Mouse (Mus musculus) embryonic fibroblast, embryonic 13.5 days (primary cell): Measurements from ENCODE around the gene Arhgap8. TPM values are rescaled to one million over a fixed set of nuclear protein-coding genes. Genes with fewer than 3 reads are reported as not detected.
A peak's percentile ranks its signal among the peaks of the same experiment; 100 is the strongest.

Experiments
- H3K27ac ChIP-seq: 2 replicates; pipeline ENCODE4 v1.5.1; 2012; ENCODE audit warnings: low read length, control low read depth, inconsistent platforms; ENCODE audit not compliant: insufficient read depth
- H3K4me1 ChIP-seq: 2 replicates; pipeline ENCODE4 v1.6.1; 2011; ENCODE audit warnings: low read length; ENCODE audit not compliant: control insufficient read depth, insufficient read depth
- H3K4me3 ChIP-seq: 2 replicates; pipeline ENCODE4 v1.5.1; 2011; ENCODE audit warnings: mild to moderate bottlenecking, control low read depth, low read length; ENCODE audit not compliant: insufficient read depth
- CTCF ChIP-seq: IDR thresholded peaks from 2 replicates; pipeline ENCODE4 v1.5.1; 2011; ENCODE audit warnings: mild to moderate bottlenecking, control low read depth, low read length, moderate library complexity, borderline replicate concordance; ENCODE audit not compliant: insufficient read depth
- POLR2A ChIP-seq: IDR thresholded peaks from 2 replicates; pipeline ENCODE4 v1.6.1; 2011; ENCODE audit warnings: low read depth, mild to moderate bottlenecking, control low read depth, low read length, moderate library complexity
- polyA plus RNA-seq: library from polyadenylated mRNA; stranded (reverse); fragments of >200 nt; gene quantifications from 2 replicates; pipeline ENCODE4 v1.2.4, GENCODE M21; 2011; ENCODE audit warnings: low read depth; ENCODE audit not compliant: missing spikeins, insufficient read length

The Arhgap8 gene
- polyA plus RNA-seq, 1 experiment = 3.0 TPM

- H3K4me3 ChIP-seq = no peak overlapping the region
- no peaks in the 10 kb centered on the region for H3K4me1 ChIP-seq
- no peak for TF ChIP-seq POLR2A
- no peak for TF ChIP-seq CTCF
- no peak overlapping the region for H3K27ac ChIP-seq
These were observed 67.3 kb downstream of the Arhgap8 start for GRCm38 (mm10) chr15:84787161-84787560.

- no peak overlapping the region for H3K4me3 ChIP-seq
- TF ChIP-seq POLR2A = no peak
- no peak for TF ChIP-seq CTCF
- no peak overlapping the region for H3K27ac ChIP-seq
- no peaks in the 10 kb centered on the region for H3K4me1 ChIP-seq
These were observed 73.8 kb downstream of the Arhgap8 start for GRCm38 (mm10) chr15:84793649-84794048.

DNA sequence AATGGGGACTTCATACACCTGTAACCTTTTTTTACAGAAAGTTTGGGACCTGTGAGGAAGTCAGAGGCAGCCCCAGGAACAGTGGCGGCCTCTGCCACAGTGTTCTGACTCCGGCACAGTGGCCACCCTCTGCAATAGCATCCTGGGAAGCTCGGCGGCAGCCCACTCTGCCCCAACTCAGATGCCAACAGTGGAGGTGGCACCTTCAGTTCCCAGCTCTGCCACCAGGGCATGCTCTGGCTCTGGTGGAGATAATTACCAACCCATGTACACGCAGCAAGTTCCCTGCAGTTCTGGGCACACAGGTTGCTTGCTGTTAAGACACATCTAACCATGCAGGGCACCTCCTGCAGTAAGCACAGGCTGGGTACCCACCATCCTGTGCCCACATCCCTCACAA, 80.3 kb downstream of the Arhgap8 start:
- TF ChIP-seq POLR2A = no peak
- 0 out of 2 replicates have a peak, but pooled peaks have one; percentile 10 for TF ChIP-seq CTCF
- no peaks in the 10 kb centered on the region for H3K4me1 ChIP-seq
- H3K27ac ChIP-seq = no peak overlapping the region
- H3K4me3 ChIP-seq = no peak overlapping the region

DNA sequence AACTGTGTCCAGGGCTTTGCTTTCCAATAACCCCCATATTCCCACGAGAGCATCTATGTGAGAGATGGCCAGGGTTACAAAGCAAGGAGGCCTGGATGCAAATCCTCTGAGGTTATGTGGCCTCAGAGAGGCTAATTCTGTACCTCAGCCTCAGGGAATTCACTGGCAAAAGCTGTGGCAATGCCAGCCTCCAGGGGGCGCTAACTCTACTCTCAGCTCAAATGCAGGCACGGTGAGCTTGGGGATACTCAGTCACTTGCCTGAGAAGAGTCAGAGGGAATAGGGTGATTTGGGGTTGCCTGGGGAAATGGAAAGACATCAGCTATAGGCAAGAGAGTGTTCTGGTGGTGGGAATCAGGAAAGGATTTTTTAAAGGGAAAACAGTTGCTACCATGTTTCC, 83.8 kb downstream of the Arhgap8 start:
- H3K27ac ChIP-seq = no peak overlapping the region
- no peak overlapping the region for H3K4me3 ChIP-seq
- TF ChIP-seq CTCF (peak; percentile 37; the same call in 1 of the 2 replicates), POLR2A (no peak)
- H3K4me1 ChIP-seq = no peaks in the 10 kb centered on the region

DNA sequence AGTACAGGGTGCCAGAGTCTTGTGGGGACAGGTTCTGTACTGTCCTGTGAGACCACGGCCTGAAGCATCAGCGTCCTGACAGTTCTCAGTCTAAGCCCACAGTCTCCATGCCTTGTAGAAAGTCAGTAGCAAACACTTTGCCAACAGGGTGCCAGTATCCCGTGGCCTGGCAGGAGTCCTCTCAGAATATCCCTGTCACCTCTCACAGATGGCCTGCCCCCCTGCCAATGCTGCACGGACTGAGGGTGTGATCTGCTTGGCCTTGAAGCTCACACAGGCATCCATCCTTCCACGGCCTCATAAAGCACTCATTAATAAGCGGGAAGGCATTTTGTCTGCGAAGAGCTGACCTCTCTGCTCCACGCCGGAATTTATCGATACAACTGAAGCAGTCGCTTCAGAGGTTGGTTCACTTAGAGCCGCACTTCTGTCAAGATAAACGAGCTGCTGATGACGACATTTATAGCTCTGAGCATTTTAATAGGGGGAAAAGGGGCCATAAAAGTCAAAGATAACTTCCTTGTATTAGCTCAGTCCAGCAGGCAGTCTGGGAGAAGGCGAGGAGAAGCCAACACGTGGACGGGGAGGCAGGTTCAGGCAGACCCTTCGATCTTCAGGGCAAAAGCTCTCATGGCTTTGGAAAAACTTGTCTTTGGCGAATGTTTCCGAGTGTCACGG, 89.6 kb downstream of the Arhgap8 start:
- H3K4me1 ChIP-seq = no peaks in the 10 kb centered on the region
- no peak for TF ChIP-seq CTCF
- no peak for TF ChIP-seq POLR2A
- H3K27ac ChIP-seq = no peak overlapping the region
- H3K4me3 ChIP-seq = no peak overlapping the region

- Histone ChIP-seq H3K4me1 (no peaks in the 10 kb centered on the region), H3K27ac (no peak overlapping the region), H3K4me3 (no peak overlapping the region)
- TF ChIP-seq CTCF (no peak), POLR2A (no peak)
These were observed 91.3 kb downstream of the Arhgap8 start for GRCm38 (mm10) chr15:84811126-84811525.

- Histone ChIP-seq H3K4me3 (no peak overlapping the region), H3K27ac (no peak overlapping the region), H3K4me1 (no peaks in the 10 kb centered on the region)
- TF ChIP-seq CTCF = no peak
- TF ChIP-seq POLR2A = no peak
These were observed 93.0 kb downstream of the Arhgap8 start for GRCm38 (mm10) chr15:84812831-84813357.

GRCm38 (mm10) chr15:84815171-84815570, 95.3 kb downstream of the Arhgap8 start:
- H3K27ac ChIP-seq = no peak overlapping the region
- no peak overlapping the region for H3K4me3 ChIP-seq
- H3K4me1 ChIP-seq = no peaks in the 10 kb centered on the region
- TF ChIP-seq CTCF (no peak), POLR2A (no peak)

DNA sequence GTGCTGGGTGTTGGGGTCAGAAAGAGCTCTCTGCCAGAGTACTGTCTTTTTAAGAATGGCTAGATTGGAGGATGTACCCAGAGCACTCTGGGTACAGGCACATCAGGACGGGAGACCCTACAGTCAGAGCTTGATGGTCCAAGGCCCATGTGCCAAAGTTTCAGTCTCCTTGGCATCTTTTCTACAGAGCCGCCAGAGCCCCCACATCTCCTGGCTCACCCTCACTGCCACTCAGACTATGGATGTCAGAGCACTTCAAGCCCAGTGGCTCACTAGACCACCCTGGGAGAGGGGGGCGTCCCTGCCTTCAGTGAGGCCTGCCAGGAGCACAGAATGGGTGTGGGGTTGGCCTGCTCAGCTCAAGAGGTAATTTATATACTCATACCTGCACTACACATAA, 97.7 kb downstream of the Arhgap8 start:
- TF ChIP-seq POLR2A (no peak), CTCF (no peak)
- no peak overlapping the region for H3K27ac ChIP-seq
- H3K4me3 ChIP-seq = no peak overlapping the region
- H3K4me1 ChIP-seq = no peaks in the 10 kb centered on the region

- TF ChIP-seq CTCF = no peak
- no peak for TF ChIP-seq POLR2A
- Histone ChIP-seq H3K4me3 (no peak overlapping the region), H3K27ac (no peak overlapping the region), H3K4me1 (no peaks in the 10 kb centered on the region)
These were observed 98.4 kb downstream of the Arhgap8 start for GRCm38 (mm10) chr15:84818284-84818683.
